Mouse (Mus musculus): Measurements from ENCODE around the gene Pacsin1. TPM values are rescaled to one million over a fixed set of nuclear protein-coding genes. Genes with fewer than 3 reads are reported as not detected.

Gene Pacsin1
- polyA plus RNA-seq, 1 experiment: 12.0 TPM

GRCm38 (mm10) chr17:27732152-27732551 lies 76.8 kb downstream of the Pacsin1 start:
- TF ChIP-seq POLR2A (IDR thresholded peaks at IDR 0.05; ENCODE audit: borderline replicate concordance, control insufficient read depth, low read depth, low read length) (no peak), CTCF (IDR thresholded peaks at IDR 0.05; ENCODE audit: control insufficient read depth, insufficient read depth, low read length) (no peak)
- 70% methylated on average over 5 of the region's 5 CpGs for WGBS
- Histone ChIP-seq H3K27ac (ENCODE audit: control insufficient read depth, insufficient read depth, low read depth, low read length, poor library complexity) (no peak overlapping the region), H3K4me3 (replicated peaks; ENCODE audit: control insufficient read depth, low read depth, low read length) (no peak overlapping the region), H3K4me1 (ENCODE audit: control insufficient read depth, insufficient read depth, low read length) (no peaks in the 10 kb centered on the region)

DNA sequence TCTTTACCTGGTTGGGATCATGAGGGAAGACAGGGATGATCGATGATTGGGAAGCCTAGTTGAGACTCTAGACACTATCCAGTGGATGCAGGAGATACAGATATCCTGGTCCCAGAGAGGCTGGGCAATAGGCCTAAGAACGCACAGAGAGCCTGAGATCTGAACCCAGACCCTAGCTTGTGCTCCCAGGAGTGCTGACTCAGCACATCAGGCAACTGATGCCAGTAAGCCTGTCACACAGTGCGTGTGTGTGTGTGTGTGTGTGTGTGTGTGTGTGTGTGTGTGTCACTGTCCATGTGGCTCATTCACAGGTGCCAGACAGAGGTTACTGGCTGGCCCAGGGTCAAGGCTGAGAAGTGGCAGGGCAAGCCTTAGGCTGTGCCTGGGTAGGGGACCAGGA lies 77.4 kb downstream of the Pacsin1 start:
- 69% methylated on average over 3 of the region's 3 CpGs for WGBS
- TF ChIP-seq POLR2A (IDR thresholded peaks at IDR 0.05; ENCODE audit: borderline replicate concordance, control insufficient read depth, low read depth, low read length) (no peak), CTCF (IDR thresholded peaks at IDR 0.05; ENCODE audit: control insufficient read depth, insufficient read depth, low read length) (no peak)
- Histone ChIP-seq H3K27ac (ENCODE audit: control insufficient read depth, insufficient read depth, low read depth, low read length, poor library complexity) (no peak overlapping the region), H3K4me3 (replicated peaks; ENCODE audit: control insufficient read depth, low read depth, low read length) (no peak overlapping the region), H3K4me1 (ENCODE audit: control insufficient read depth, insufficient read depth, low read length) (no peaks in the 10 kb centered on the region)

- WGBS: 29% methylated on average over 13 of the region's 13 CpGs
- Histone ChIP-seq H3K4me3 (replicated peaks; ENCODE audit: control insufficient read depth, low read depth, low read length) (no peak overlapping the region), H3K27ac (ENCODE audit: control insufficient read depth, insufficient read depth, low read depth, low read length, poor library complexity) (no peak overlapping the region), H3K4me1 (ENCODE audit: control insufficient read depth, insufficient read depth, low read length) (no peaks in the 10 kb centered on the region)
- no peak for TF ChIP-seq CTCF (IDR thresholded peaks at IDR 0.05; ENCODE audit: control insufficient read depth, insufficient read depth, low read length)
Measured at GRCm38 (mm10) chr17:27734344-27735073, 79.2 kb downstream of the Pacsin1 start.

DNA sequence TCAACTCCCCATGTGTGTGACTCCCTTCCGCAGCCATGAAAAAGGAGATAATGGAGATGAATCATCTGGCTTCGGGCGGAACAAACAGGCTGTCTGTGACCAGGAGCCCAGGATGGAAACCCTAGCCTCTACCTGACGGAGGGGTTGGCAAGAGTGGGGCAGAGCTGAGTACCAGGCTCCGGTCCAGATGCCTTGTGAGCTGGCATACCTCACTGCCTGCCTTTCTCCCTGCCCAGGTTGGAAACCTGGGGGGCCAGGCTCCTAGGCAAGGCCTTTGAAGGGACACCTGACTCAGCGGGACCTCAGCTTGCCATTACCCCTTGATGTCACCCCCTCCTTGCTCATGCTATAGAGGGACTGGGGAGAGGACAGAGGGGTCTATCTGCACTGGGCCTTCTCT lies 85.7 kb downstream of the Pacsin1 start:
- 91% methylated on average over 6 of the region's 6 CpGs for WGBS
- TF ChIP-seq POLR2A (IDR thresholded peaks at IDR 0.05; ENCODE audit: borderline replicate concordance, control insufficient read depth, low read depth, low read length) (no peak), CTCF (IDR thresholded peaks at IDR 0.05; ENCODE audit: control insufficient read depth, insufficient read depth, low read length) (no peak)
- H3K27ac ChIP-seq (ENCODE audit: control insufficient read depth, insufficient read depth, low read depth, low read length, poor library complexity): no peak overlapping the region

DNA sequence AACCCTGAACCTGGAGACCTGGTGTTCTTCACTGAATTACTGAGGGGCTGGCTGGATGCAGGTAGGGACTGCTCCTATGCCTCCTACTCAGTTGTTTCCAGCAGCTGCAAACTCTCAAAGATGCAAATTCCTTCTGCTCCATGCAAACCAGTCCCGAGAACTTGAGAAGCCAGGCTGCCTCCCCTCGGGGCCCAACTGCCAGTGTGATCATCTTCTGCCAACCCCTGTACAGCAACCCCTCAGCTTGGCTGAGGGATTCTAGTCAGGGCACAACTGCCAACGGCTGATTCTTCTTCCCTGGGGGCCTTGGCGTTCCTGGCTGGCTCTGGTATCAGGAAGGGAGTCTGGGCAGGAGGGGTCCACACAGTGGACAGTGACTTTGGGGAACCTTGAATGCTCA lies 91.1 kb downstream of the Pacsin1 start:
- H3K4me3 ChIP-seq (replicated peaks; ENCODE audit: control insufficient read depth, low read depth, low read length): no peak overlapping the region
- TF ChIP-seq CTCF (IDR thresholded peaks at IDR 0.05; ENCODE audit: control insufficient read depth, insufficient read depth, low read length) (no peak), POLR2A (IDR thresholded peaks at IDR 0.05; ENCODE audit: borderline replicate concordance, control insufficient read depth, low read depth, low read length) (no peak)
- no peaks in the 10 kb centered on the region for H3K4me1 ChIP-seq (ENCODE audit: control insufficient read depth, insufficient read depth, low read length)
- no peak overlapping the region for H3K27ac ChIP-seq (ENCODE audit: control insufficient read depth, insufficient read depth, low read depth, low read length, poor library complexity)
- 82% methylated on average over 4 of the region's 4 CpGs for WGBS

More for the DNA sequence above, 85.7 kb downstream of the Pacsin1 start:
- Histone ChIP-seq H3K4me3 (replicated peaks; ENCODE audit: control insufficient read depth, low read depth, low read length) (no peak overlapping the region), H3K4me1 (ENCODE audit: control insufficient read depth, insufficient read depth, low read length) (no peaks in the 10 kb centered on the region)

DNA sequence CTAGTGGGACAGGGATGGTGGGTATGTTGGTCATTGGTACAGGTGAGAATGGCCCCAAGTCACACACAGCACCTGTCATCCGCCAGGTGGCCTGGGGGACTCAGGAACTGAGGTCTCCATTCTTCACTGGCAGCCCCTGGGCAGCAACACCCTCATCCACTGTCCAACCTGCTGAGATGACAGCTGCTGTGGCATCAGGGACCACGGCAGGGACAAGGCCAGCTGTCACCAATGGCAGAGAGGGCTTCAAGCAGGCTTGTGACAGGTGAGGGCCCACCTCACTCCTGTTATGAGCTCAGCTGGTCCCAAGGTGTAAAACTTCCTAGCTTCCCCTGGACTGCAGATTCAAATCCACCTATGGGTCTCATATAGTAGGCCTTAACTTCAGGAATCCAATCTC lies 92.8 kb downstream of the Pacsin1 start:
- no peaks in the 10 kb centered on the region for H3K4me1 ChIP-seq (ENCODE audit: control insufficient read depth, insufficient read depth, low read length)
- no peak overlapping the region for H3K4me3 ChIP-seq (replicated peaks; ENCODE audit: control insufficient read depth, low read depth, low read length)
- TF ChIP-seq POLR2A (IDR thresholded peaks at IDR 0.05; ENCODE audit: borderline replicate concordance, control insufficient read depth, low read depth, low read length) (no peak), CTCF (IDR thresholded peaks at IDR 0.05; ENCODE audit: control insufficient read depth, insufficient read depth, low read length) (no peak)
- WGBS: 88% methylated on average over 2 of the region's 2 CpGs
- H3K27ac ChIP-seq (ENCODE audit: control insufficient read depth, insufficient read depth, low read depth, low read length, poor library complexity): no peak overlapping the region

GRCm38 (mm10) chr17:27750451-27750942 lies 95.2 kb downstream of the Pacsin1 start:
- H3K4me1 ChIP-seq (ENCODE audit: control insufficient read depth, insufficient read depth, low read length): no peaks in the 10 kb centered on the region
- H3K27ac ChIP-seq (ENCODE audit: control insufficient read depth, insufficient read depth, low read depth, low read length, poor library complexity): no peak overlapping the region
- no peak for TF ChIP-seq POLR2A (IDR thresholded peaks at IDR 0.05; ENCODE audit: borderline replicate concordance, control insufficient read depth, low read depth, low read length)
- TF ChIP-seq CTCF (IDR thresholded peaks at IDR 0.05; ENCODE audit: control insufficient read depth, insufficient read depth, low read length): no peak
- no peak overlapping the region for H3K4me3 ChIP-seq (replicated peaks; ENCODE audit: control insufficient read depth, low read depth, low read length)
- whole genome bisulfite sequencing: 93% methylated on average over 6 of the region's 6 CpGs

- Histone ChIP-seq H3K27ac (ENCODE audit: control insufficient read depth, insufficient read depth, low read depth, low read length, poor library complexity) (no peak overlapping the region), H3K4me1 (ENCODE audit: control insufficient read depth, insufficient read depth, low read length) (no peaks in the 10 kb centered on the region), H3K4me3 (replicated peaks; ENCODE audit: control insufficient read depth, low read depth, low read length) (no peak overlapping the region)
- WGBS: 80% methylated on average over 8 of the region's 8 CpGs
- TF ChIP-seq POLR2A (IDR thresholded peaks at IDR 0.05; ENCODE audit: borderline replicate concordance, control insufficient read depth, low read depth, low read length) (no peak), CTCF (IDR thresholded peaks at IDR 0.05; ENCODE audit: control insufficient read depth, insufficient read depth, low read length) (no peak)
Measured at GRCm38 (mm10) chr17:27751314-27752202, 96.2 kb downstream of the Pacsin1 start.

All from bone marrow, adult 2 months (tissue).